Mouse (Mus musculus): ENCODE results near the gene Fam183b. TPM values are rescaled to one million over a fixed set of nuclear protein-coding genes. Genes with fewer than 3 reads are reported as not detected.
"Not testable (repeated sequence)": the region's sequence is repeated elsewhere in the genome, so short reads cannot be mapped to it uniquely, and the experiment has no call there.

Gene Fam183b
- total RNA-seq (2012; rRNA removed): 2.3 and 2.7 TPM in 2 replicates

- in situ Hi-C loops (cut with MboI; ENCODE audit: low sequenced_read_pairs in 2 of 2, unreplicated experiment in 2 of 2): no loop called here
- Histone ChIP-seq H3K4me3 (ENCODE audit: insufficient read depth in 1 of 2, low read depth in 1 of 2, low read length in 2 of 2, poor library complexity in 1 of 2, severe bottlenecking in 1 of 2) (peak within 1 kb of the TSS in 1 of 2 experiments; percentile 49; a peak in 1 of 4 replicates), H3K9ac (ENCODE audit: insufficient read depth, low read depth, low read length, poor library complexity, severe bottlenecking) (no peak within 1 kb of the TSS), H3K36me3 (ENCODE audit: control insufficient read depth, insufficient read depth, low read length, poor library complexity, severe bottlenecking) (no peaks in the 10 kb centered on the region), H3K9me3 (ENCODE audit: control insufficient read depth, insufficient read depth, low read depth, low read length) (no peaks in the 10 kb centered on the region), H3K4me1 (ENCODE audit: control insufficient read depth in 2 of 2, insufficient read depth in 2 of 2, low read length in 2 of 2, poor library complexity in 1 of 2) (peaks cover 0 to 5% of the 10 kb centered on the region in 2 experiments; a peak in 1 of 4 replicates), H3K27ac (ENCODE audit: insufficient read depth, low read depth, low read length, poor library complexity, severe bottlenecking) (no peak within 1 kb of the TSS)
- TF ChIP-seq HCFC1 (IDR thresholded peaks at IDR 0.05; ENCODE audit: borderline replicate concordance, insufficient read depth, low read length) (no peak), MAFK (IDR thresholded peaks at IDR 0.05; ENCODE audit: insufficient read depth, low read depth, low read length) (no peak), ZC3H11A (IDR thresholded peaks at IDR 0.05; ENCODE audit: borderline replicate concordance, low read depth, low read length) (no peak), CHD2 (IDR thresholded peaks at IDR 0.05; ENCODE audit: low read depth, low read length) (no peak), ZNF384 (IDR thresholded peaks at IDR 0.05; ENCODE audit: low read depth, low read length) (no peak)
- peak; percentile 50 for DNase-seq (ENCODE audit: low read depth, low spot score)
Measured at GRCm38 (mm10) chr11:58801558-58802228, at the start of gene Fam183b. Gene Fam183b (minus strand): TSS chr11:58801960.

- no peak overlapping the region for H3K9ac ChIP-seq (ENCODE audit: insufficient read depth, low read depth, low read length, poor library complexity, severe bottlenecking)
- H3K9me3 ChIP-seq (ENCODE audit: control insufficient read depth, insufficient read depth, low read depth, low read length): no peaks in the 10 kb centered on the region
- H3K4me1 ChIP-seq (ENCODE audit: control insufficient read depth in 2 of 2, insufficient read depth in 2 of 2, low read length in 2 of 2, poor library complexity in 1 of 2): no peaks in the 10 kb centered on the region
- no peak for DNase-seq (ENCODE audit: low read depth, low spot score)
- no peak overlapping the region for H3K4me3 ChIP-seq (ENCODE audit: insufficient read depth in 1 of 2, low read depth in 1 of 2, low read length in 2 of 2, poor library complexity in 1 of 2, severe bottlenecking in 1 of 2)
- in situ Hi-C loops (cut with MboI; ENCODE audit: low sequenced_read_pairs in 2 of 2, unreplicated experiment in 2 of 2): no loop called here
- TF ChIP-seq CHD2 (IDR thresholded peaks at IDR 0.05; ENCODE audit: low read depth, low read length): no peak
- TF ChIP-seq HCFC1 (IDR thresholded peaks at IDR 0.05; ENCODE audit: borderline replicate concordance, insufficient read depth, low read length): no peak
- no peak for TF ChIP-seq ZC3H11A (IDR thresholded peaks at IDR 0.05; ENCODE audit: borderline replicate concordance, low read depth, low read length)
- TF ChIP-seq MAFK (IDR thresholded peaks at IDR 0.05; ENCODE audit: insufficient read depth, low read depth, low read length): no peak
- no peak for TF ChIP-seq ZNF384 (IDR thresholded peaks at IDR 0.05; ENCODE audit: low read depth, low read length)
- H3K27ac ChIP-seq (ENCODE audit: insufficient read depth, low read depth, low read length, poor library complexity, severe bottlenecking): no peak overlapping the region
- H3K36me3 ChIP-seq (ENCODE audit: control insufficient read depth, insufficient read depth, low read length, poor library complexity, severe bottlenecking): peaks cover 4% of the 10 kb centered on the region; the same call in 1 of the 2 replicates
Measured at GRCm38 (mm10) chr11:58849731-58850130, 48.0 kb upstream of the Fam183b start.

DNA sequence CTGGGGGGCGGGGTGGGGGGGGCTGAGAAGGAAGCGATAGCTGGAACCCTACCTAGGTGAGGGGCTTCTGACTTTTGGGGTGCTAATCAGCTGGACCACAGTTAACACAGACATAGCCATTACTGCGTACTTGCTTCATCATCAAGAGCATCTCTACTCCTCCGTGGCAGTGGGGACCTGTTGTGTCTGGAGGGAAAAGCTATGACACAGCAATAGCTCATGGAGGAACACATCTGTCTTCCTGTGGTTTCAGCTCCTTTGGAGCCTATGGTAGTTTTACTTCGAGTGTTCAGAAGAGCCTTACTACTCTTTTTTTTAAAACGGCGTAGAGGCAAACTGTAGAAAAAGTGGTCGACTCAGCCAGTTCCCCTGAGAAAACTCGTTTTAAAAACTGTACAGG, 45.9 kb upstream of the Fam183b start:
- peak overlapping the region; percentile 70; the same call in 1 of the 2 replicates for H3K9ac ChIP-seq (ENCODE audit: insufficient read depth, low read depth, low read length, poor library complexity, severe bottlenecking)

GRCm38 (mm10) chr11:58846919-58847461, 45.2 kb upstream of the Fam183b start, which contains the start of gene Gm12258:
Gene Gm12258 (plus strand): TSS chr11:58847158.
- in situ Hi-C loops (cut with MboI; ENCODE audit: low sequenced_read_pairs in 2 of 2, unreplicated experiment in 2 of 2): no loop called here
- no peaks in the 10 kb centered on the region for H3K4me1 ChIP-seq (ENCODE audit: control insufficient read depth in 2 of 2, insufficient read depth in 2 of 2, low read length in 2 of 2, poor library complexity in 1 of 2)

More for the DNA sequence above, 45.9 kb upstream of the Fam183b start:
- DNase-seq (ENCODE audit: low read depth, low spot score): no peak
- Histone ChIP-seq H3K4me1 (ENCODE audit: control insufficient read depth in 2 of 2, insufficient read depth in 2 of 2, low read length in 2 of 2, poor library complexity in 1 of 2) (no peaks in the 10 kb centered on the region), H3K36me3 (ENCODE audit: control insufficient read depth, insufficient read depth, low read length, poor library complexity, severe bottlenecking) (no peaks in the 10 kb centered on the region), H3K4me3 (ENCODE audit: insufficient read depth in 1 of 2, low read depth in 1 of 2, low read length in 2 of 2, poor library complexity in 1 of 2, severe bottlenecking in 1 of 2) (peak overlapping the region; percentile 72 to 90), H3K27ac (ENCODE audit: insufficient read depth, low read depth, low read length, poor library complexity, severe bottlenecking) (no peak overlapping the region), H3K9me3 (ENCODE audit: control insufficient read depth, insufficient read depth, low read depth, low read length) (no peaks in the 10 kb centered on the region)
- in situ Hi-C loops (cut with MboI; ENCODE audit: low sequenced_read_pairs in 2 of 2, unreplicated experiment in 2 of 2): no loop called here
- TF ChIP-seq ZC3H11A (IDR thresholded peaks at IDR 0.05; ENCODE audit: borderline replicate concordance, low read depth, low read length) (no peak), ZNF384 (IDR thresholded peaks at IDR 0.05; ENCODE audit: low read depth, low read length) (no peak), CHD2 (IDR thresholded peaks at IDR 0.05; ENCODE audit: low read depth, low read length) (no peak), MAFK (IDR thresholded peaks at IDR 0.05; ENCODE audit: insufficient read depth, low read depth, low read length) (no peak), HCFC1 (IDR thresholded peaks at IDR 0.05; ENCODE audit: borderline replicate concordance, insufficient read depth, low read length) (no peak)

GRCm38 (mm10) chr11:58838951-58839350, 37.2 kb upstream of the Fam183b start, which contains the start of gene Olfr311:
Gene Olfr311 (plus strand): TSS chr11:58839251.
- H3K4me3 ChIP-seq (ENCODE audit: insufficient read depth in 1 of 2, low read depth in 1 of 2, low read length in 2 of 2, poor library complexity in 1 of 2, severe bottlenecking in 1 of 2); H3K9ac ChIP-seq (ENCODE audit: insufficient read depth, low read depth, low read length, poor library complexity, severe bottlenecking); DNase-seq (ENCODE audit: low read depth, low spot score); H3K36me3 ChIP-seq (ENCODE audit: control insufficient read depth, insufficient read depth, low read length, poor library complexity, severe bottlenecking); H3K4me1 ChIP-seq (ENCODE audit: control insufficient read depth in 2 of 2, insufficient read depth in 2 of 2, low read length in 2 of 2, poor library complexity in 1 of 2); in situ Hi-C loops (cut with MboI; ENCODE audit: low sequenced_read_pairs in 2 of 2, unreplicated experiment in 2 of 2); H3K27ac ChIP-seq (ENCODE audit: insufficient read depth, low read depth, low read length, poor library complexity, severe bottlenecking); H3K9me3 ChIP-seq (ENCODE audit: control insufficient read depth, insufficient read depth, low read depth, low read length): not testable (repeated sequence)

More at GRCm38 (mm10) chr11:58846919-58847461, 45.2 kb upstream of the Fam183b start, which contains the start of gene Gm12258:
- Histone ChIP-seq H3K9ac (ENCODE audit: insufficient read depth, low read depth, low read length, poor library complexity, severe bottlenecking) (peak within 1 kb of the TSS; percentile 70), H3K4me3 (ENCODE audit: insufficient read depth in 1 of 2, low read depth in 1 of 2, low read length in 2 of 2, poor library complexity in 1 of 2, severe bottlenecking in 1 of 2) (peak within 1 kb of the TSS; percentile 72 to 90), H3K36me3 (ENCODE audit: control insufficient read depth, insufficient read depth, low read length, poor library complexity, severe bottlenecking) (no peaks in the 10 kb centered on the region), H3K9me3 (ENCODE audit: control insufficient read depth, insufficient read depth, low read depth, low read length) (no peaks in the 10 kb centered on the region), H3K27ac (ENCODE audit: insufficient read depth, low read depth, low read length, poor library complexity, severe bottlenecking) (no peak within 1 kb of the TSS)
- DNase-seq (ENCODE audit: low read depth, low spot score): peak; percentile 99
- TF ChIP-seq CHD2 (IDR thresholded peaks at IDR 0.05; ENCODE audit: low read depth, low read length) (peak; percentile 96), HCFC1 (IDR thresholded peaks at IDR 0.05; ENCODE audit: borderline replicate concordance, insufficient read depth, low read length) (0 out of 2 replicates have a peak, but pooled peaks have one; percentile 21), ZC3H11A (IDR thresholded peaks at IDR 0.05; ENCODE audit: borderline replicate concordance, low read depth, low read length) (no peak), ZNF384 (IDR thresholded peaks at IDR 0.05; ENCODE audit: low read depth, low read length) (no peak), MAFK (IDR thresholded peaks at IDR 0.05; ENCODE audit: insufficient read depth, low read depth, low read length) (no peak)

GRCm38 (mm10) chr11:58832541-58832940, 30.8 kb upstream of the Fam183b start:
- H3K4me1 ChIP-seq (ENCODE audit: control insufficient read depth in 2 of 2, insufficient read depth in 2 of 2, low read length in 2 of 2, poor library complexity in 1 of 2); H3K4me3 ChIP-seq (ENCODE audit: insufficient read depth in 1 of 2, low read depth in 1 of 2, low read length in 2 of 2, poor library complexity in 1 of 2, severe bottlenecking in 1 of 2); DNase-seq (ENCODE audit: low read depth, low spot score); H3K9ac ChIP-seq (ENCODE audit: insufficient read depth, low read depth, low read length, poor library complexity, severe bottlenecking); H3K27ac ChIP-seq (ENCODE audit: insufficient read depth, low read depth, low read length, poor library complexity, severe bottlenecking); in situ Hi-C loops (cut with MboI; ENCODE audit: low sequenced_read_pairs in 2 of 2, unreplicated experiment in 2 of 2); H3K36me3 ChIP-seq (ENCODE audit: control insufficient read depth, insufficient read depth, low read length, poor library complexity, severe bottlenecking); H3K9me3 ChIP-seq (ENCODE audit: control insufficient read depth, insufficient read depth, low read depth, low read length): not testable (repeated sequence)

Data from ES-E14 (cell line).